Mouse (Mus musculus): ENCODE measurements at regions not wholly inside any gene's neighbourhood (a gene's known extent, or its start where the extent isn't known, plus 50 kb on each side); places are given as distances from the start of the nearest gene placed in this dataset.
"Not testable (repeated sequence)": the region's sequence is repeated elsewhere in the genome, so short reads cannot be mapped to it uniquely, and the experiment has no call there.

DNA sequence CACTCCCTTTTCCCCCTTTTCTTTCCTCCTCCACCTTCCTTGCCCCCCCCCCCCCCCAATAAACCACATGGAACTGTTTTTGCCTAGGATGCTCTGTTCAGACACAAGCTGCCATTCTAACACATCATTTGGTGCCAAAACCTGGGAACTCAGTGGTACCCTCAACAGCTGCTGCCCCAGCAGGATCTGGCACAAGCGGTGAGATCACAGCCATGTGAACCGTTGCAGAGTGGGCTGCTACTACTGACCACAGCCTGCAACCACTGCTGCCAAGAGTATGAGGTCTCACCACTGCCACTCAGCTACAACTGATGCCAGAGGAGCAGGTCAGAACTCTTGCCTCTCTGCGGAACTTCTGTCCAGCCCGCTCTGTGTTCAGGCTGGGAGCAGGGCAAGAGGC lies 206.2 kb downstream of the Pcsk1 start:
- DNase-seq (ENCODE audit: low spot score in 2 of 2) = no peak

DNA sequence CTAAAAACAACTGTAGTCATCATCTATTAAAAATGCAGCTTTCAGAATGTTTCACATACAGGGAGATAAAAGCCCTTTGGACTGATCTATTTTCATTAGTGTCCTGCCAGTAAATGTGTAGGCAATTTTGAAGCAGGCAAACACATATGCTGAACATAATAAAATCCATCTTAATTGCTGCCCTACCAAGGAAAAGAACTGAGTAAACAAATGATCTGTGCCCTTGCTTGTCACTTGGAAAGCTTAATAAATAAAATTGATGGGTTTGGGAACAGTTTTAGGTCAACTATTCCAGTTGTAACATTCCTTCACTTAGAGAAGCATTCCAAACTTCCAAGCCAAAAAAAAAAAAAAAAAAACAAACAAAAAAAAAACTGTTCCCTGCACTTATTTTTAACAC lies 230.2 kb downstream of the Pcsk1 start:
- no peak for DNase-seq (ENCODE audit: low spot score in 2 of 2)

DNA sequence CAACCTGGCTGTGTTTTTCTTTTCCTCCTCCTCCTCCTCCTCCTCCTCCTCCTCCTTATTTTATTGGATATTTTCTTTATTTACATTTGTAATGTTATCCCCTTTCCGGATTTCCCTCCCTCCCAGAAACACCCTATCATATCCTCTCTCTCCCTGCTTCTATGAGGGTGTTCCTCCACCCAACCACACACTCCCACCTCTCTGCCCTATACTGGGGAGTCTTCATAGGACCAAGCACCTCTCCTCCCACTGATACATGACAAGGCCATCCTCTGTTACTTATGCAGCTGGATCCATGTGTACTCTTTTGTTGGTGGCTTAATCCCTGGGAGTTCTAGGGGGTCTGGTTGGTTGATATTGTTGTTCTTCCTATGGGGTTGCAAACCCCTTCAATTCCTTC lies 230.6 kb downstream of the Pcsk1 start:
- DNase-seq (ENCODE audit: low spot score in 2 of 2) = no peak

DNA sequence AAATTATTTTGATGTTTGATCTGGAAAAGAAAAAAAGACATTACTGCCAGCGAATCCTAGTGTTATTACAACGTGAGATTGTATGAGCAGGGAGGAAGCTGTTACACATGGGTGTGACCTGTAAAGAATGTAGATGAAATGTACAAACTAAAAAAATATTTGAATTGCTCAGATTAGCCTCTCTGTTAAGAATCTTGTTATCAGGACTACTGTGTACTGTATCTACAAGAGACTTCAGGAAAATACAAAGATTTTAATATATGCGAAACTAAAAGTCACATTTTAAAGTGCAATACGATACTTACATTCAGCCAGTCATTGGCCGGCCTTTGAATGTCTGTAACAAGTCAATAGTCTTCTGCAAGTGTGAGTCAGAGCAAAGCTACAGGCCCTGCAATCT lies 247.4 kb downstream of the Pcsk1 start:
- DNase-seq (ENCODE audit: low spot score in 2 of 2) = no peak

DNA sequence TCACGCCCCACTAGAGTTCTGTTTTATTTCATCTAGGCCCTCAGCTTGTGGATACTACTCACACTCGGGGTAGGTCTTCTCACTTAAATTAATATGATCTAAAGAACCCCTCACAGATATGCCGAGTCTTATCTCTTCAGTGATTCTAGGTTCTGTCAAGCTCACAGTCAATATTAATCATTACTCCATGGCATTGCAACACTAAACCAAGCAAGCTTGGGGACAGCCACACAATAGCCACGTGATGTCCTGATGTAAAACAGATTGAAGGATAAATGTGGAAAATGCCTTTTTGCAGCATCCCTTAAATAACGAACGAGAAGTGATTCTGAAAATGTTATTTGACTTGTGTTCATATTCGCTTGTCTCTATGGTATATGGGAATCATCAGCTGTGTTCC lies 253.8 kb downstream of the Pcsk1 start:
- DNase-seq (ENCODE audit: low spot score in 2 of 2) = no peak

DNA sequence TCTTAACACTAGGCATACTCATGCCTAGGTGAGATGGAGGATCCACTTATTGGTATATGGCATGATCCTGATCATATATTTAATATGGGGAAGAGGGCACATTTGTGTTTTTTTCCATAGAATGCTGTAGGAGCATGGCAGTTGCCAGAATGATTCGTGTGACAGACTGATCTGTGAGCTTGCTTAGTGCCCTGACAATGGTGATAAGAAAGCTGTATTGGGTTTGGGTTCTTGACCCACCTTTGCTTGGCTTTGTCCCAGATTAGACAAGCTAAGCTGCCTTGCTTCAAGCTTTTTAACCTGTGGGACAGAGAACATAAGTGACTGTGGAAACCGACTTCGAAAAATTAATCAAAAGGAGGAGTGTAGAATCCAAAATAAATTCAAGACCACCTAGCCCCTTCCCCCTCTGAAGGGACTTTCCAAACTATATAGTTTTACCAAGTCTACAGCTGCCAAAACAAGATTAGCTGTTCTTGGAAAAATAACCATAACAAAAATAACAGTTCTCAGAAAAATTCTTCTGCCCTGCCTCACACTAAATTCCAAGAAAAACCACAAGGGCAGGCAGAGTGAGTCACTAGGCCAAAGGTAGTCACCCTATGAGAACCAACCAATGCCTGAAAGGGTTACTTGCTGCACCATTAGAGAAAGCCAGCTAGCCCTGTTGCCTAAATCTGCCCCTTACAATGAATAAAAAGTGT lies 277.2 kb downstream of the Pcsk1 start:
- no peak for DNase-seq (ENCODE audit: low spot score in 2 of 2)

DNA sequence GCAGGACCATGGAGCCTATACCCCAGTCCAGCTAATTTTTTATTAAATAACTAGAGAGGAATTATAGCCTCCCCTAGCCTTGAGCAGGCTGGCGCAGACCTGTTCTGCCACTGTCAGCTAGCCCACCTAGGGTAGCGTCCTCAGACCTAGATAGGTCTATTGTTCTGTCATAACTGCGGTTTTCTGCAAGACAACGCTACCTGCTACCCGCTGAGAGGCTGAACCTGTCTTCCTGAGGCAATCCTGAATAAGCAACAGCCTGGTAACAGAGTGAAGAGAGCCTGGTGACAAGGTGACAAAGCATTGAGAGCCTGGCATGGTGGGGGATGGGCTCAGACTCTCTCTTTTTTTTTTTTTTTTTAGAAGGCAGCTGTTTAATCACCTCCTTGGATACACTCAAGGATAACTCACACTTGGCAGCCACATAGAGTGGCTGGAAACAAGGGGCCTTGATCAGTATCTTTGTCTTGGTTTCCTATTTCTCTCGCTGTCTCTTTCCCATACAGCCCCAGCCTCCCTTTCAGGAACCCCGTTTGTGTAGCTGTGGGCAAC lies 278.7 kb downstream of the Pcsk1 start:
- DNase-seq (ENCODE audit: low spot score in 2 of 2) = no peak

DNA sequence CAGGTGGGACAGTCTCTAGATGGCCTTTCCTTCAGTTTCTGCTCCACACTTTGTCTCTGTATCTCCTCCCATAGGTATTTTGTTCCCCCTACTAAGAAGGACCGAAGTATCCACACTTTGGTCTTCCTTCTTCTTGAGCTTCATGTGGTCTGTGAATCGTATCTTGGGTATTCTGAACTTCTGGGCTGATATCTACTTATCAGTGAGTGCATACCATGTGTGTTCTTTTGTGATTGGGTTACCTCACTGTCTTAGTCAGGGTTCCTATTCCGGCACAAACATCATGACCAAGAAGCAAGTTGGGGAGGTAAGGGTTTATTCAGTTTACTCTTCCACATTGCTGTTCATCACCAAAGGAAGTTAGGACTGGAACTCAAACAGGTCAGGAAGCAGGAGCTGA lies 287.5 kb downstream of the Pcsk1 start:
- DNase-seq (ENCODE audit: low spot score in 2 of 2) = not testable (repeated sequence)

DNA sequence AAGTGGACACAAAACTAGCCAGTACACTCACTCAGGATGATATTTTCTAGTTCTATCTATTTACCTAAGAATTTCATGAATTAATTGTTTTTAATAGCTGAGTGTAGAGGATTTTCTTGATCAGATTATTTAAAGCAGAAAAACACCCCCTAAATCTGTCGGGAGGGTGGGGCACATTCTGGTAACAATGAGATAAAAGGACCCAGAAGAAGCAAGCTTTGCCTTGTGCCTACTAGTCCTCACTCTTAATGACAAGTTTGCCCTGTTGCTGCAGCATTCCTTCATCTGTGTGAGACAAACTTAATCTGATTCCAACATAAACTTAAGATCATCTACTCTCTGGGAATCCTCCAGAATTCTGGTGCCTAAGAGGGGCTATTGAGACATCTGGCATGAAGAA lies 288.1 kb downstream of the Pcsk1 start:
- DNase-seq (ENCODE audit: low spot score in 2 of 2) = no peak

DNA sequence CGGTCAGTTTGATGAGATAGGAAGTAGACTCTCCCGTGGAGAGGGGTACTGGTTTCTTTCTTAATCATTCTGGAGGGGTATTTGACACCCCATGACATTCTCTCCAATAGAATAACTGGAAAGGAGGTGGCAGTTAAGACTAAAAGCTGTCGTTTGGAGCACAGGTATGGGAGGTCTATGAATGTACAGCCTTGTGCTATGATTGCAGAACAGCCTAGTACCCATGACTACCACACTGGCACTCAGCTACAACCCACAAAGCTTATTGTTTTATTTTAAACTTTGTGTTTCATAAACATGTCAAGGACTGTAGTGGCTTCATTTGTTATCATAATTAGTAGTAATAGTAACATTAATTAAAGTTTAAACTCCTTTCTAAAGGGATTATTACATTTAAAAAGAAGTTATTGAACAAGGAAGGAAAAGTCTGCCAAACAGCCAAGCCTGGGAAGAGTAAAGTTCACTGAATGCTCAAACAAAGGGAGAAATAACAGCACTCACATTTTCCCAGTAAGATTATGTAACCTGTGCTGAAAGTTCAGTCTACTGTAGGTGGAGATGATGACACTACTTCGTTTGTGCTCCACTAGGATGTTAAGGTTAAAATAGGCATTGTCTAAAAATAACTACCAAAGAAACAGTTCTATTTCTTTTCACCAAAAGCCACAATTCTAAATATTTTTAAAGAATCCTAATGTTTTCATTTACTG lies 295.2 kb downstream of the Pcsk1 start:
- no peak for DNase-seq (ENCODE audit: low spot score in 2 of 2)

DNA sequence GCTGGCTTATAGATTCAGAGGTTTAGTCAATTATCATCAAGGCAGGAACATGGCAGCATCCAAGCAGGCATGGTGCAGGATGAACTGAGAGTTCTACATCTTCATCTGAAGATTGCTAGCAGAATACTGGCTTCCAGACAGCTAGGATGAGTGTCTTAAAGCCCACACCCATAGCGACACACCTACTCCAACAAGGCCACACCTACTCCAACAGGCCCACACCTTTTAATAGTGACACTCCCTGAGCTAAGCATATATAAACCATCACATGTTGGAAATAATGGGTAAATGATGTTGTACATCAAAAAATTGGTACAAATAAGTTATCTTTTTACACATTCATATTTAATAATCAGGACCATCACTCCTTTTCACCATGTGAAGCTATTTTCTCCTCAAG lies 299.6 kb downstream of the Pcsk1 start:
- no peak for DNase-seq (ENCODE audit: low spot score in 2 of 2)

DNA sequence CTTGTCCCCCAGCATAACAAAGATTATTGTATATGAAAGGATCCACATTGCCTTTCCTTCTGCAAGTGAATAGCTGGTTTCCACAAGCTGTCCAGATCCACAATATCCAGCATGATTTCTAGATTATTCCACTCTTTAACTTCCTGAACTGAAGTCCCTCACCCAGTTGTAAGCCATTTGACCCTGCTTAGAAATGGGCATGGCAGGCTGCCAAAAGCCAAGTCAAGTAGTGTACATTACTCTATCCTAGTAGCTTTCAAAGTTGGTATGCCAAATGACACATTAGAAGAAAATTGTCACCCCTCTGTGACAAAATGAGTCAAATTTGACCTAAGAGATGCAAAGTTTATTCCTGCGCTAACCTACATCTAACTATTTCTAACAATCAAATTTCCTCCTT lies 300.6 kb downstream of the Pcsk1 start:
- DNase-seq (ENCODE audit: low spot score in 2 of 2) = no peak

DNA sequence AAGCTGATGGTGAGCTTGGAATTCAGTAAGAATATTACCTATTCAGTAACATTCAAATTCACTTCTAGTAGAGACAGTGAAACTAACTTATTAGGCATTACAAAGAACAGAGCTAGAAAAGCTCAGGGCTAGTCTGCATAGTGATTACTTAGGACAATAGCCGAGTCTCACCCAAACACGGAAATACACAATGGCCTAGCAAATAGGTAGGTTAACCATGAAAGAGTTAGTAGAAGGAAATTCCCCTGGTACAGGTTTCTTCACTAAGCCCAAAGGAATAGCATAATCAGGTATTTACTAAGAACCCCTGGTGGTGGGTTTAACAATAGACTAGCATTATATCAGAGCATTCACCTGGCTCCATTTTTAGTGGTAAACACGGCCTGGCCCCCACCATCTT lies 306.7 kb upstream of the Ell2 start:
- DNase-seq (ENCODE audit: low spot score in 2 of 2) = not testable (repeated sequence)

DNA sequence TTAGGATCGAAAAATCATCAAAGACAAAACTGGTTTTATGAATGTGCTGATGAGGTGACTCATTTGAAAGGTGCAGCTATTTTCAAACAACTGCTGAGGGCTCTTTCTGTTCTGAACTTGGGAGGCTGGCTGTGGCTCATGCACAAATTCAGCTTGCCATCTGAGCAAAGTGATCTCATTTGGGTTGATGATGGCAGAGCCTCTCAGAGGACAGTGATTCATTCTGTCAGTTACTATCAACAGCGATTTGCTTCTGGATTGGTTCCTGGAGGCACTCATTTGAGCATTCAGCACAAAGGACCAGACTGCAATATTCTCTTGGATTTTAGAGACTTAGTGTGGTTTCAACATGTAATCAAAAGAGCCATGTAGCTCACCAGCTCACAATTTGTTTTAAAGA lies 285.8 kb upstream of the Ell2 start:
- DNase-seq (ENCODE audit: low spot score in 2 of 2) = no peak

DNA sequence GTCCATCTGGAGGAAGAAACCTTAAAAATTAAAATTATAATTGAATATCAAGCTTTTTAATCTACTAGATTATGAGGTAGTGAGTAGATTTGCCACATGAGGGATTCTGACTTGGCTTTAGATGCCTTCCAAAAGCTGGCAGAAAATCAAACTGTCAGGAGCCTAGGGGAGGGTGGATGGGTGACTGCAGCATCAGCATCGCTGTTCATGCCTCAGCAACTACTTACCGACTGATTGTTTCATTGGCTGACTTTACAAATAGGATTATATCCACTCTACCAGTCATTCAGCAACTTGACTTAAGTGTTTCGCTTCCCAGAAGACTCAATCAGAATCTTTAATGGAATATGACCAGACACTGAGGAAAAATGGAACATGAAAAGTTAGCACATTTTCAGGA lies 279.6 kb upstream of the Ell2 start:
- no peak for DNase-seq (ENCODE audit: low spot score in 2 of 2)

DNA sequence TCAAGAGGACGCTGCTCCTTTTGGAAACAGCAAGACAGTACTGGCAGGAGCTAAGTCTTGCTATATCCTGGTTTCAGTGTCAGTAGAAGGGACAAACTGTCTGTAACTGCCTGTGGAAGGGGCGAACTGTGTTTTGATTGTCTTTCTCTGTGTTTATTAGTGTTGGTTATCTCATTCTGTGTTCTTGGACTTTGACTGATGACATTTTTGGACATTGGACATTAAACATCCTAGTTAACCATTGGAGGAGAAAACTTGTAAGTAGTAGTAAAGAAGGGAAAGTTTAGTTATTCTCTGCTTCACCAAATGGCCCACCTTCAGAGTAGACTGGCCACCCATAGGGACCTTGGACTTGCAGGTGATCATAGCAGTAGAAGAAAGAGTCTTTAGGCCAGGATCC lies 267.4 kb upstream of the Ell2 start:
- DNase-seq (ENCODE audit: low spot score in 2 of 2) = no peak

DNA sequence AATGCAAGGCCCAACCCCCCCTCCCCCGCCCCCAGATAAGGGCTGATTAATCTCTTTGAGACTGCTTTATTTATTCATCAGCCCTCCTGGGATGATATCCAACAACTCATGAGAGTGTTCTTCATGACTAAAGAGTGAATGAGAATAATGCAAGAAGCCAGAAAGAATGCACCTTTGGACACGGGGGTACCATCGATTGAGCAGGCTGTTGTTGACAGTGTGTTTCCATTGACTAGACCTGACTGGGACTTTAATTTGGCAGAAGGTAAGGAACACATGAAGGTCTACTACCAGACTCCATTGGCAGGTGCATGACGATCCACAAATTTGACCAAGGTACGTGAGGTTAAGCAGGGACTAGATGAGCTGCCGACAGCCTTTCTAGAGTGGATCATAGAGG lies 266.5 kb upstream of the Ell2 start:
- DNase-seq (ENCODE audit: low spot score in 2 of 2) = no peak

DNA sequence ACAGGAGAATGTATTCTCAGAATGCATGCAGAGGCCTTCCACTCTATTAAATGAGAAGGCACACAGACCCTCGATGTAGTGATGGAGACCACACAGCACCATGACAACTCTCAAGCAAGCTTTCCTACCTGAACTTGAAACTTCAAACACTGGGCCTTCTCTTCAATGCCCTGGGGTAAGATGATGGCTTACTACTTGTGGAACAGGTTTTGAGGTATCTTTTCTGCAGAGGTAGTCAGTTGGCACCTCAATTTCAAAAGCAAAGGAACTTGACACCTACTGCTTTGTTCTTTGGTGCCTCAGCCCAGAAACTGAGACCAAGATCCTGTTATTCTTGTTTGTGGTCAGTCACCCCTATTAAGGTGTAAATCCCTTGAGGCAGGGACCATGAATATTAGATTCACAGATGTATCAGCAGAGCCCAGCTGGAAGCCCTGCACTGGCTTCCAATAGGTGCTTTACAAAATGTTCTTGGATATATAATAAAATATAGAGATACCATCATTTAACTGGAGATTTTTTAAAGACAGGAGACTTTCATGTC lies 246.2 kb upstream of the Ell2 start:
- DNase-seq (ENCODE audit: low spot score in 2 of 2) = no peak

DNA sequence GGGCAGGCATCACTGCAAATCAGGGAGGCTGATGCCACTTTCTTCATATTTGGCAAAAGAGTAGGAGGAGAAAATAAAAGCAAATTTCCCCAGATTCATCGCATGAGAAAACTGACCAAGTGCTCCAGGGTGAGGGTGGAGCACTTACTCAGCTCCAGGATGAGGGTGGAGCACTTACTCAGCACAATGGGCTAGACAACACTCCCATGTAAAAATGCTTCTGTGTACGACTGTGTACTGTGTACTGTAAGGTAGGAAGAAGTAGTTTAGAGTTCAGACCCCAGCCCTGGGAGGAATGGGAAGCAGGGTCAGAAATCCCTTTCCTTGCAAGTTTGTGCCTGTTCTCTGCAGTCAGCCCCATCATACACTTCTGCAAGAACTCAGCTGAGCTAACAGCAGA lies 245.3 kb upstream of the Ell2 start:
- no peak for DNase-seq (ENCODE audit: low spot score in 2 of 2)

DNA sequence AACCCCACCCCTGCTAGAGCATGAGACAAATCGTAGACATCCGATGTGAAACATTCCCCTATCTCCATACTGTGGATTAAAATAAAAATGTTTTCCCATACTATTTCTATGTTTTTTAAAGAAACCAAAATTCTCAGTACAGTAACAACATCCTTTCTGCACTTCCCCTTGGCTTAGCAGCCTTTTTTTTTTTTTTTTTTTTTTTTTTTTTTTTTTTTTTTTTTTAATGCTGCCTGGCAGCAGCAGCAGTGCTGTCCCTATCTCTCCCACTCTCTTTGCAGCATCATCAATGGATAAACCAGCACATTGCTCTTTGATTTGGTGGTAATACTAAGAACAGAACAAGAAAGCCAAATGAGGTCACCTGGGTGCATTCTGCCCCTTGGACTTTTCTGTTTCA lies 239.3 kb upstream of the Ell2 start:
- no peak for DNase-seq (ENCODE audit: low spot score in 2 of 2)

DNA sequence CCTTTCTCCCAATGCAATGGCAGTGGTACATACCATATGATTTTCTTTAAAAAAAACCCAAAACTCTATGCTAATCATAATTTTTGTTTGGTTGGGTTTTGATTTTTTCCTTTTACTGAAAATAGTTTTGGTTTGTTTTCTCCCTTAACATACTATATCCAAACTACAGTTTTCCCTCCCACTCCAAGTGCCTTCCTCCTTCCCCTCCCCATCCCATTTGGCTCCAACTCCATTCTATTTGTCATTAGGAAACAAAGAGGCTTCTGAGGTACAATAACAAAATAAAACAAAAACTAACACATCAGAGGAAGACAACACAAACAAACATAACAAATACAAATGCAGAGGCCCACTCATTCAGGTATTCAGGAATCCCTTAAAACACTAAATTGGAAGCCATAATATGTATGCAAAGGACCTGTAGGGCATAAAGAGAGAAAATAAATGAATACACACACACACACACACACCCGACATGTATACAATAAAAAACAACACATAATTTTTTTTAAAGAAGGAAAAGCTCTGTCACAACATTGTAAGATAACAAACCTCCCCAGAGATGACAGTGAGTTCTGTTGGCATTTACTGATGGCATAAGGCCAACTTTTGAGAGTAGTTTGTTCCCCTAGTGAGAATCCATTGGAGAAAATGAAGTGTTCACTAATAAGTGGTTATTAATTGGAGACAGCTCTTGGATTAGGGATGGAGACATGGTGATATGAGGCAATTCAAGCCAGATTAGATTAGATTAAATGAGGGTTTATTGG lies 230.5 kb upstream of the Ell2 start:
- DNase-seq (ENCODE audit: low spot score in 2 of 2) = no peak

DNA sequence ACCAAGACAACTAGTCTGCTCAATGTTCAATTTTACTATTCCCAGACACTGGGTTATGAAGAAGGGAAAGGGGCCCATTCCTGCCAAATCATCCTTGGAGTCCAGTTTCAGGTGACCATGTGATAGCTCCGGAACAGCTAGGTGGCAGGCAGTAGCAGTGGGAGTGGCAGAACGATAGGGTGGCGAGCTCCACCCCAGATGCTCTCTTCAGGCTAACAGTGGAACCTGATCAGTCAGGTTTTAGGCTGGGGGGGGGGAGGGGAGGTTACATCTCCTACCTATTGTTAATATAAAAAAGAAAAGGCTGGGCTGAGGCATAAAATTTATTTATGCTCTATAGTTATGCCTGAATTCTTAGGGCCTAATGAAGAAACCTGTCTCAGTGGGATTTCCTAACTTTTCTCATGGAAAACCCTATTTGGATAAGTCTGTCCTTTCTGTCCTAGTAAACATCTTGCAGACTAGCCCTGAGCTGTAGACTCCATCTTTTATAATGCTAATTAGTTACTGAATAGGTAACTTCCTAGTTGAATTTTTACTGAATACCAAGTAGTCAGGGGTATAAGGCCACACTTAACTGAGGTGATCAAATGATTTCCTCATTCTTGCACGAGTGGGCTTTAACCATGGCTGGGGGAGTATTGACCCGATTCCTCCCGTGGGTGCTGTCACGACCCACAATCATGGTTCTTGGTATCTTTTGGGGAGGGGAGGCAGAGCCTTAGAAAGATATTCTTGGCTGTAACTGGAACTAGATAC lies 223.2 kb upstream of the Ell2 start:
- not testable (repeated sequence) for DNase-seq (ENCODE audit: low spot score in 2 of 2)

All from heart, adult 9 months (tissue).